Mouse (Mus musculus) G1E (cell line): ENCODE data around the gene Kcnk15.

ENCODE experiments used
- CTCF ChIP-seq: IDR thresholded peaks from 2 replicates; pipeline ENCODE4 v1.5.1; 2012; ENCODE audit warnings: low read depth, low read length, inconsistent platforms, mixed read lengths
- GATA1 ChIP-seq: IDR thresholded peaks from 2 replicates; pipeline ENCODE4 v1.6.1; 2012; ENCODE audit warnings: borderline replicate concordance, low read length, inconsistent platforms, mixed read lengths
- POLR2AphosphoS5 ChIP-seq: IDR thresholded peaks from 2 replicates; pipeline ENCODE4 v1.6.1; 2012; ENCODE audit warnings: low read depth, low read length, inconsistent platforms; ENCODE audit not compliant: insufficient replicate concordance

- TF ChIP-seq CTCF (no peak), POLR2AphosphoS5 (no peak), GATA1 (no peak)
Observed at GRCm38 (mm10) chr2:163903461-163903860, 50.0 kb downstream of the Kcnk15 start.
